Comparison of ENCODE assay signal across 9 mouse cellular contexts in the genomic region with DNA sequence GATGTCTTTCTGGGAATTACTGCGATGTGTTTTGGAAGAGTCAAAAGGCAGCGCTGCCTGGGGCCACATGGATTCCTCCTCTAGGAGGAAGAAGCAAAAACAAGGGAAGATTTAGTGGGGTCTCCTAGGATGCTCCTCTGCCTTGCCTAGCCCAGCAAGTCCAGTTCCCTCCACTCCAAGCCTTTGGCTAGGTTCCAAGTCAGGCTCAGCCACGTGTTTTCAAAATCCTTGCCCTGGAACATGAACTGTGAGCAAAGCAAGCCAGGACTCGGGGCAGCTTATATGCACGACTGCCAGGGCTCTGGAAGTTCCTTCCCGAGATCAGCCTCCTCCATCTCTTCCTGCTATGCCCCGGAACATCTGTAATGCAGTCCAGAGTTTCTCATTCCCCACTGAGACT.
DNase-seq lines count a peak whose midpoint lies in the region; ATAC-seq and TF ChIP-seq lines count a peak whose summit lies in the region.
"Had no signal": no experiment of that assay in that cellular context is flagged by ENCODE, and none has a peak within 500 bp of the region (broad histone marks: within the 10 kb centered on the region; RNA-seq: fewer than 3 reads in every experiment).

No protein-coding gene starts in this region.

- no peaks in the 10 kb centered on the region for H3K36me3 ChIP-seq in neural tube, embryonic 15.5 days
- no peaks in the 10 kb centered on the region for H3K36me3 ChIP-seq in kidney, postnatal 0 days (ENCODE audit: insufficient read depth, low read length)
- no peaks in the 10 kb centered on the region for H3K36me3 ChIP-seq in stomach, embryonic 16.5 days (ENCODE audit: control insufficient read depth, insufficient read depth, low read length)

- WGBS in neural tube, embryonic 15.5 days: 57% methylated on average over 7 of the region's 7 CpGs
- 22% methylated on average over 7 of the region's 7 CpGs for WGBS in kidney, postnatal 0 days
- 29% methylated on average over 7 of the region's 7 CpGs for WGBS in stomach, embryonic 16.5 days

- H3K27me3 ChIP-seq in neural tube, embryonic 15.5 days (replicated peaks): no peaks in the 10 kb centered on the region
- H3K27me3 ChIP-seq in kidney, postnatal 0 days (ENCODE audit: insufficient read depth, low read length): no peaks in the 10 kb centered on the region
- no peaks in the 10 kb centered on the region for H3K27me3 ChIP-seq in stomach, embryonic 16.5 days (ENCODE audit: control insufficient read depth, insufficient read depth, low read length)

- no peaks in the 10 kb centered on the region for H3K9me3 ChIP-seq in neural tube, embryonic 15.5 days (replicated peaks)
- no peaks in the 10 kb centered on the region for H3K9me3 ChIP-seq in kidney, postnatal 0 days (replicated peaks; ENCODE audit: low read length)
- H3K9me3 ChIP-seq in stomach, embryonic 16.5 days (replicated peaks; ENCODE audit: control insufficient read depth, low read length): no peaks in the 10 kb centered on the region

- H3K4me2 ChIP-seq in neural tube, embryonic 15.5 days: no peak overlapping the region
- no peak overlapping the region for H3K4me2 ChIP-seq in kidney, postnatal 0 days (ENCODE audit: low read length)
- H3K4me2 ChIP-seq in stomach, embryonic 16.5 days (ENCODE audit: low read depth, low read length): no peak overlapping the region

- H3K27ac ChIP-seq in neural tube, embryonic 15.5 days (replicated peaks): no peak overlapping the region
- H3K27ac ChIP-seq in kidney, postnatal 0 days: peak overlapping the region; percentile 63; the same call in 1 of the 2 replicates
- peak overlapping the region; percentile 66 for H3K27ac ChIP-seq in stomach, embryonic 16.5 days (ENCODE audit: low read length)
- H3K27ac ChIP-seq: macrophage had no signal

- peak; percentile 5 for DNase-seq in gastrocnemius, adult 18-20 months (ENCODE audit: low spot score)
- DNase-seq in gastrocnemius, postnatal 14 days: no peak
- peak; percentile 34 for DNase-seq in neural tube, embryonic 10.5 days (ENCODE audit: extremely low spot score, low spot score)
- peak; percentile 57 for DNase-seq in kidney, postnatal 0 days (ENCODE audit: low spot score)
- no peak for DNase-seq in left cerebral cortex, adult 11 months (ENCODE audit: low spot score)
- DNase-seq in urinary bladder, adult 2 months (ENCODE audit: low spot score): no peak

- H3K4me3 ChIP-seq in neural tube, embryonic 15.5 days (replicated peaks): no peak overlapping the region
- no peak overlapping the region for H3K4me3 ChIP-seq in kidney, postnatal 0 days (replicated peaks; ENCODE audit: low read depth, low read length)
- no peak overlapping the region for H3K4me3 ChIP-seq in stomach, embryonic 16.5 days (replicated peaks; ENCODE audit: low read length)

- ATAC-seq in neural tube, embryonic 15.5 days (ENCODE audit: low FRiP score): no peak
- ATAC-seq in kidney, postnatal 0 days (replicated peaks; ENCODE audit: low FRiP score, low read depth): no peak
- no peak for ATAC-seq in stomach, embryonic 16.5 days (ENCODE audit: insufficient read depth, low FRiP score)

- no peak overlapping the region for H3K9ac ChIP-seq in neural tube, embryonic 15.5 days (replicated peaks)
- H3K9ac ChIP-seq in kidney, postnatal 0 days (ENCODE audit: low read depth, low read length): no peak overlapping the region
- peak overlapping the region; percentile 36 for H3K9ac ChIP-seq in stomach, embryonic 16.5 days (ENCODE audit: low read length)

- H3K4me1 ChIP-seq in neural tube, embryonic 15.5 days: peaks cover 8% of the 10 kb centered on the region; the same call in 1 of the 2 replicates
- H3K4me1 ChIP-seq in kidney, postnatal 0 days (replicated peaks; ENCODE audit: insufficient read depth, low read length): 0 out of 2 replicates have a peak, but pooled peaks cover 4% of the 10 kb centered on the region
- peaks cover 17% of the 10 kb centered on the region for H3K4me1 ChIP-seq in stomach, embryonic 16.5 days (ENCODE audit: control insufficient read depth, insufficient read depth, low read length)

- intact Hi-C loops in gastrocnemius, postnatal 14 days (cut with DNase I; ENCODE audit: low total_unique reads): no loop called here

- no peak for TF ChIP-seq CTCF in kidney, postnatal 0 days (IDR thresholded peaks at IDR 0.05; ENCODE audit: low read depth)

Comparison
In these comparisons a context has a peak if more than half of its experiments do, and no peak if none do; other contexts are left out.
1. DNase-seq: peak in gastrocnemius, adult 18-20 months (single experiment), neural tube, embryonic 10.5 days (single experiment) and kidney, postnatal 0 days (single experiment); none in gastrocnemius, postnatal 14 days (single experiment), left cerebral cortex, adult 11 months (single experiment) and urinary bladder, adult 2 months (single experiment).